Mouse (Mus musculus) gastrocnemius, postnatal 36 days (tissue): ENCODE measurements at regions not wholly inside any gene's neighbourhood (a gene's known extent, or its start where the extent isn't known, plus 50 kb on each side); places are given as distances from the start of the nearest gene placed in this dataset.

Experiments used
- DNase-seq, 2 experiments: peaks; one replicate each; pipeline ENCODE4 v3.0.0; 2022
- intact Hi-C: fragments of 180-260 bp; cut with DNase I; formaldehyde crosslinking; loops from one replicate; pipeline ENCODE4 v1.15.1; 2025
- microRNA-seq, 2 experiments: library from miRNA; unstranded; fragments of <30 nt; microRNA quantifications; one replicate each; pipeline ENCODE4 v1.2.0; 2021

DNA sequence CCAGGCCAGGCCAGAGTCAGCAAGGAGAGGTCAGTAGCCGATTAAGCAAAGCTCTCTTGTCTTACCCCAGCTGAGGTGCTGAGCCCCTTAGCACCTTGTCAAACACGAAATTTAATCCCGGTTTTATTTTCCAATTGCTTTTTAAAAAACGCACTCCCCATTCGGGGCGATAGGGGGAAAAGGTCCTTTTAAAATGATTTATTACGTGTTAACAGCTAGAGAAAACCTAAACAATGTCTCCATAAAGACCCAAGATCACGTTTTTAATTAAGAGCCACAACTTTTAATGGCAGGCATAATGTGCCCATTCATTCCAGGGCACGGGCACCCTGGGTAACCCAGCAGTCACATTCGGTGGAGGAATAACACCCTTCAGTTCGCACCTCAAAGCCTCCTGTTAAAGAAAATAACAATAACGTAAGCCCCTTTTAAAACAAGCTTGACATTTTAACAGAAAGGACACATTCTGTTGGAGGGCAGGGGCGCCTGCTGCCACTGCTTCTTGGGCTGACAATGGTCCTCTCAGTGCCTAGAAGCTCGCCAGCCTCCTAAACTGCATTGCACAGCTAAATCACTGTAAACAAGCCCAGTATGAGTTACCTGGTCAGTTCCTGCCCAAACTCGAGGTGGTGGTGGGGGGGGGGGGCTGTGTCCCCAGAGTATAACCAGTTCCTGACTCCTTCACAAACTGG, 79.1 kb upstream of the Elac2 start:
- intact Hi-C loops = no loop called here

DNA sequence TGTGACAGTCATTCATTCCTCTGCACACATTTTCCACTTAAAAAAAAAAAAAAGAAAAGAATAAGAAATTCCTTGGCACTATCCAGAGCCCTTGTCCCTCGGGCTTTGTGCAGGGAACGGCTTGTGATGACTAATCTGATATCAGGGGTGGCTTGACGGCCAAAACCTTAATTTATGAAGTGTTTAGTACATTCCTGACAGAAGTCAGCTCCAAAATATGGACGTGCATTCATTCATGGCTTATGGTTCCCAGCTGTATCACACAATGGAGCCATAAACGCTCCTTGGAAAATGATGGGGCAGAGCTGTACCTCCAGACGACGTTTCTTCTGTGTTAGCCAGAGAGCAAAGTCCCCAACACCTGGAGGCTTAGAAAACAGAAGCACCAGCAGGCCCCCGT, 62.1 kb upstream of the Elac2 start:
- DNase-seq = no peak
- intact Hi-C loops = no loop called here

More for the DNA sequence above, 79.1 kb upstream of the Elac2 start:
- DNase-seq = no peak

DNA sequence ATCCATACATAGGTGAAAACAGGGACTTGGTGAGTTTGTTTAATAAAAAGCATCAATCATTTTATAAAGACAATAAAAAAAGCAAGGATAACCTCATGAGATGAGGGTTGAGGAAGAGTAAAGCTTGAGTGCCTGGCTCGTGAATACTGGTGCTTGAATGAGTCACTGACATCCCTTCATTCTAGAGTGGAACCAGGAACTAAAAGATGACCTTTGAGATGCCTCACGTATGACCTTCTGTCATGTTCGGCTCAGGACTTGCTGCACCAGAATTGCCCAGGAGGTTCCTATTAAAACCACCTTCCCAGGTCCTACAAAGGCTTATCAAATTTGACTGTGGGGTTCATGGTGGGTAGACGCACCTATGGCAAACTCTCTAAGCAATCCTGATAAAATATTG, 61.5 kb upstream of the Elac2 start:
- no peak for DNase-seq
- intact Hi-C loops = no loop called here

DNA sequence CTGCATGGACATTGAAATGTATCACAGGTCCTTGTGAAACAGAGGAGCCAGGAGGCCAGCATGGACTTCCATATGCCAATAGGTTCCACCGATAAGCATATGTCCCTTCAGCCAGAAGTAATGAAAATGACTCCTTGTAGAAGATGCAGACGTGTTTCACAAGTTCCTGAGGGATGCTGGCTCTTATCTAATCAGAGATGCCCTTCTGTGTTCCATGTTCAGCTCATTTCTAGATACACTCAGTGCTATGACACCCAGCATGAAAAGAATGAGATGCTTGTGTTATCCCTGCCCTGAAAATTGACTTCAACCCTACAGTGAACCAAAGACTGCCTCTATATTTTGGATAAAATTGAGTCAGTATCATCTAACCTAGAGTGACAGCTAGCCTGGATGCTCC, 53.8 kb upstream of the Elac2 start:
- intact Hi-C loops = no loop called here
- no peak for DNase-seq

DNA sequence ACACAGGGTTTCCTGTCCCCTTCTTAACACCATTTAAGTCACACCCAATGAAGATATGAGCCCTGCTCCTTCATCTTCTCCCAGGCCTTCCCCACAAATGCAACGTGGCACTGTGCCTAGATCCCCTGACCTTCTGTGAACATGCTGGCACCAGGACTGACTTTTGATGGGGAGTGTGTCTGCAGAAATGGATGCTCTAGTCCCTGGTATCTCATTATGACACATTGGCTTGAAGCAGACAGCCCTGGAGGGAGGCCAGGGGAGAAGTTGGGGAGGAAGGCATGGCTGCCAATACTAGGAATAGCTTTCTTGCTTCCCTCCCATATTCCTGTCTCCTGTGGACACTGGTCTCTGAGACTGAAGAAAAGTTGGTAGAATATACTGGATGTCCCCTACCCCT, 52.9 kb upstream of the Elac2 start:
- DNase-seq = peak in 1 of 2 experiments; percentile 7
- intact Hi-C loops = no loop called here

Small RNA genes lying in the stretch of these regions (microRNA-seq; reads per million reads assigned to microRNA genes)
- gene Gm24275 = 0 reads per million in 2 experiments
